Mouse (Mus musculus): ENCODE data around the gene Spns3.

GRCm38 (mm10) chr11:72466694-72467507 lies 83.4 kb downstream of the Spns3 start:
- TF ChIP-seq CTCF (IDR thresholded peaks at IDR 0.05; ENCODE audit: low read depth, low read length): no peak
- TF ChIP-seq POLR2A (IDR thresholded peaks at IDR 0.05; ENCODE audit: extremely low read depth, insufficient read depth, low read length): no peak
